Mouse (Mus musculus): Measurements from ENCODE around the gene Vmn1r209. TPM values are rescaled to one million over a fixed set of nuclear protein-coding genes. Genes with fewer than 3 reads are reported as not detected.

Vmn1r209 gene
- polyA plus RNA-seq (2012; rRNA removed) = not detected in 2 replicates

GRCm38 (mm10) chr13:22809582-22809981 is at the start of gene Vmn1r209:
TSS of gene Vmn1r209 (minus strand) at chr13:22809682.

GRCm38 (mm10) chr13:22857461-22857860 is 48.0 kb upstream of the Vmn1r209 start, which contains the start of gene Vmn1r211:
TSS of gene Vmn1r211 (minus strand) at chr13:22857561.

GRCm38 (mm10) chr13:22831248-22831647 is 21.8 kb upstream of the Vmn1r209 start, which contains the start of gene Vmn1r210:
TSS of gene Vmn1r210 (minus strand) at chr13:22831348.

GRCm38 (mm10) chr13:22777300-22777699 is 32.2 kb downstream of the Vmn1r209 start, which contains the start of gene Vmn1r208:
TSS of gene Vmn1r208 (minus strand) at chr13:22777400.

Other genes with a start within 250 kb of the Vmn1r209 start
- gene Vmn1r205, start 216.7 kb downstream of the Vmn1r209 start, polyA plus RNA-seq (2012; rRNA removed) = not detected in 2 replicates
- not detected in 2 replicates for gene Vmn1r206, start 185.4 kb downstream of the Vmn1r209 start, polyA plus RNA-seq (2012; rRNA removed)
- gene Vmn1r207-ps, start 80.1 kb downstream of the Vmn1r209 start, polyA plus RNA-seq (2012; rRNA removed) = not detected in 2 replicates
- not detected in 2 replicates for gene Vmn1r208, start 32.3 kb downstream of the Vmn1r209 start, polyA plus RNA-seq (2012; rRNA removed)
- not detected in 2 replicates for gene Vmn1r210, start 21.7 kb upstream of the Vmn1r209 start, polyA plus RNA-seq (2012; rRNA removed)
- gene Vmn1r211, start 47.9 kb upstream of the Vmn1r209 start, polyA plus RNA-seq (2012; rRNA removed) = not detected in 2 replicates
- not detected in 2 replicates for gene Vmn1r212, start 74.5 kb upstream of the Vmn1r209 start, polyA plus RNA-seq (2012; rRNA removed)
- 0.03 TPM in 1 of 2 replicates, not detected in the other for gene Vmn1r213, start 198.0 kb upstream of the Vmn1r209 start, polyA plus RNA-seq (2012; rRNA removed)
- gene Vmn1r214, start 220.7 kb upstream of the Vmn1r209 start, polyA plus RNA-seq (2012; rRNA removed) = not detected in 2 replicates

Measured in central nervous system, embryonic 18 days (tissue).